Mouse (Mus musculus) cerebellum, adult (tissue): Measurements from ENCODE around the gene Msi2.
A peak's percentile ranks its signal among the peaks of the same experiment; 100 is the strongest.

Experiments
- ATAC-seq: cut with Nextera tagmentation; 2 replicates; pipeline ENCODE4 v1.9.2; 2017; ENCODE audit warnings: mild to moderate bottlenecking, moderate library complexity, mixed read lengths; ENCODE audit not compliant: insufficient number of reproducible peaks, low FRiP score, low TSS enrichment

Gene Msi2

DNA sequence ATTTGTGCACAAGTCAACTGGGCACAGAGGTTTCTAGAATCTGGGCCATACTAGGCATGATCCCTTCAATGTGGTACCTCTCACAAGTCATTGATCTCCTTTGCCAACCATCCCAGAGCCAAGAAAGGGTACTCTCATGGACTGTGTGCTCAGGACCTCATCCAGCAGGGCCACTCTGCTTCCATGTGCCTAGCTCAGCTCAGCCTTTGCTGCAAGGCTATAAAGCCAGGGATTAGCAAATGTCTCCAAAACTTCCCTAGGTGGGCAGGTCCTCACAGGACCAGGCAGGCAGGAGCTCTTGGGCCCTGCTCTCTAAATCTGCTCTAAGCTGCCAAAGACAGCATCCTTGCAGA, 193.9 kb downstream of the Msi2 start:
- no peak for ATAC-seq

DNA sequence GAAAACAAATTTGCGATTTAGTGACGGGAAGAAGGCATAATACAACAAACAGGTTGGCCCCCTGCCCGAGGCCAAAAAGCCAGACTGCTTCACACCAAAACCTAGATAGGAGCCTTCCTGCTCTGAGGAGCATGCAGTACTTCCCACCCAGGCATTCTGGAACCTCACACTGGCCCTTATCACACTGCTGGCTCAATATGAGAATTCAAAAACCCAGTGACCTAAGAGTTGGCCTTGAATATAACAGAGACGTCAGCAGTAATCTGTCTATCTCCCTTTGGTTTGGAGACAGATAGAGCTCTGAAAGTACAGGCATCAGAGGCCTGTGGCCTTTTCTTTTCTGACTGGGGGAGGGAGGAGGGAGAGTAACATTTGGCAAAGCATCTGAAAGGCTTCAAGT, 194.4 kb downstream of the Msi2 start:
- ATAC-seq = 0 out of 2 replicates have a peak, but pooled peaks have one; percentile 40

DNA sequence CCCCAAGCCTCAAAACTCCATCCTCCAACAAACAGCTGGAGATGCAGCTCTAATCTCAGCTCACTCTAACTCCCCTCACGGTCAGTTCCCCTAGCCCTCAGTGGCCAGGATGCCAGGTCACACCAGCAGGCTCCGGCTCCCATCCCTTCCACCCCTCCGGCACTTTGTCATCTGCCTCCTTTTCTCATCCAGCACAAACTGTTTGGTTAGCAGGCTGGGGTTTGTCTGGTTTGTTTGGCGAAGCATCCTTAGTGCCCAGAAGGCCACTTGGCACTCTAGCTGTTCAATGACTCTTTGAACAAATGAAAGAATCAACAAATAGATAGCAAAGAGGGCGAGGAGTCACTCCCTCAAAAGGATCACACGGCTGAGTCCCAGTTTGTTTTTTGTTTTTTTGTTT, 194.8 kb downstream of the Msi2 start:
- peak; percentile 31; the same call in 1 of the 2 replicates for ATAC-seq

DNA sequence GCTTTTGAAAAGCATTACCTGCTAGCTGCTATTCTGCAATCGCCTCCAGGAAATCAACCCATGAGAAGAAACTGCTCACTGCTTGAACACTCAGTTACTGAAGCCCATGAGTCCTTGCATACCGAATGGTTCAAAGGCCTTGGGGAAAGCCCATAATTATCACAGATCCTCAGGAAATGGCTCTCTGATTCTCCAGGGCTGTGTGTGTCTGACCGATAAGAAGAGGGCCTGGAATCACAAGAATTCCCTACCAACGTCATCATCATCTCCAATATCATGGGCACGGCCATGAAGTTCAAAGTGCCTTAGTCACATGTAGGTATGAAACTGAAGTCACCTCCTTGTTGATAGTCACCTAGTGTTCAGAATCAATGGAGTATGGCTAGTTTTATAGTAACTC, 196.2 kb downstream of the Msi2 start:
- no peak for ATAC-seq

DNA sequence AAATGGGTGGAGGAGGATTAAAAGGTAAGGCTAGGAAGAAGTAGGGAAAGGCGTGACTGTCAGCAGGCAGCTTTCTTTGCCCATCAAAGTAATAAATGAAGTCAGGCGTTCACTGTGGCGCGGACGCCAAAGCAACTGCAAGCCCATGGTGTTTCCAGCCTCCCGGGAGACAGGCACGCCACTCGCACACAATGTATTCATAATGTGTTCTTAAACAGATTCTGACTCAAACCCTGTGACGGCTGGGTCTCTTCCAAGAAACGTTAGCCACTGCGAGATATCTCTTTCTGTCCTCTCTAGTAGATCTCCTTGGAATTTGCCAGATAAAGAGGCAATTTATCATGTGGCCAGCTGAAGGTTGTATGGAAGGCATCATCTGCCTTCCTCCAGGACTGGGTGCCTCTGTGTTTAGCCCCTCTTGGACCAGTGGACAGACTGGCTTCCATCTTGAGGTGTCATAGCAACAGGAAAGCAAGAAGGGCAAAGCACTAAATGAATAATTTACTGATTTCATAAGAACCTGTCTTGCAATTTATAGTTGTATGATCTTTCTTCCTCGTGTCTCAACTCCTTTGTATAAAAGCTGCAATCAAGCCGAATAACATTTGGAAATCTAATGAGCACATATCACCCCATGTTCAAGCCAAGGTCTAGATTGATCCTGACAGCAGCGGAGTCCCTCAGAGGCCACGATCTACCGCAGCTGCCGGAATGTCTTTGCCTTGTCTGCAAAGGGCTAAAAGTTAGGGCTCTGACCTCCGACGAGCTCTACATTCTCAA, 197.2 kb downstream of the Msi2 start:
- ATAC-seq = no peak

DNA sequence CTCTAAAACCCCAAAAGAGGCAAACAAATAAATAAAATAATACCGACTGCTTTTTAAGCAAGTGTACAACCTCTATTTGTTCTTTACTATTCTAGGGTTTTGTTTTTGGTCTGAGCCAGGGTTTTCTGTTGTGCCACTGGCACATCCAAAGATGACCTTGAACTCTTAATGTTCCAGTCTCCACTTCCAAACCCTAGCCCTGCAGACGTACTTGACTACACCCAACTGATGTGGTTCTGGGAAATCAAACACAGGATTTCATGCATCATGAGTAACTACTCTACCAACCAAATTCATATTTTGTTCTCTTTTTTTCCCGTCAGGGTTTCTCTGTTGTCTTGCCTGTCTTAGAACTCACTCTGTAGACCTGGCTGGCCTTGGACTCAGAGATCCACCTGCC, 200.0 kb downstream of the Msi2 start:
- ATAC-seq = no peak

DNA sequence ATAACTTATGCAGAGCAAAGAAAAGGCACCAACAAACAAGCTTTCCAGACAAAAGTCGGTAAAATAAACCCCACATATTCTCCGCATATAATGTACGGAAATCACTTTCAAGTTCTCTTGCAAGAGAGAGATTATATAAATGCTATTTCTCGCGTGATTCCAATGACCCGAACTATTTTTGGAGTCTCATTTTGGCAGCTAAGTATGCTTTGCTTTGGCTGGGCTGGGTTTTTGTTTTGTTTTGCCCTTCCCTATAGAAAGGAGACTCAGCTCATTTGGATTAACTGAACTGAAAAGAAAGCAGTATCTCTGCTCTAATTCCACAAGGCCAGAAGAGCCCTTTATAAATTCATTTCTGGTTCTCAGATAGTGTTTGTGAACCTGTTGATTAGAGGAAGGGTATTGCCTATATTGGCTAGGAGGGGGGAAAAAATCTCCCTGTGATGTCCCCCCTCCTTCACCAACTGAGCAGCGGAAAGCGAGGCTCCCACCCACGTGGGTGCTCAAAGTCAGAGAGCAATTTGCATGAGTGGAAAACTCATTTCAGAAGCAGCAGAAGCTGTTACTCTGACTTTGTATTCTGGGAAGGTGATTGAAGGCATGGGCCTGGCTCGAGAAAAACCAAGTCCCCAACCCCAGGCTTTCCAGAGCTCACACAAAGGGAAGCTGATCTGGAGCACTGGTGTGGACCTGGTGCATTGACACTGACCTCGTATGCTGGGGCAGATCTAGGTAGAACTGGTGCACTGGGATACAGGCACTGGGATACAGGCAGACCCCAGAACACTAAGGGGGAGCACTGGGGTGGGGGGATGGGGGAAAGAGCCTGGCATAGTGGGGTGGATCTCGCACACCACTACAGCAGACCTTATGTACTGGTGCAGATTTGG, 201.5 kb downstream of the Msi2 start:
- no peak for ATAC-seq

DNA sequence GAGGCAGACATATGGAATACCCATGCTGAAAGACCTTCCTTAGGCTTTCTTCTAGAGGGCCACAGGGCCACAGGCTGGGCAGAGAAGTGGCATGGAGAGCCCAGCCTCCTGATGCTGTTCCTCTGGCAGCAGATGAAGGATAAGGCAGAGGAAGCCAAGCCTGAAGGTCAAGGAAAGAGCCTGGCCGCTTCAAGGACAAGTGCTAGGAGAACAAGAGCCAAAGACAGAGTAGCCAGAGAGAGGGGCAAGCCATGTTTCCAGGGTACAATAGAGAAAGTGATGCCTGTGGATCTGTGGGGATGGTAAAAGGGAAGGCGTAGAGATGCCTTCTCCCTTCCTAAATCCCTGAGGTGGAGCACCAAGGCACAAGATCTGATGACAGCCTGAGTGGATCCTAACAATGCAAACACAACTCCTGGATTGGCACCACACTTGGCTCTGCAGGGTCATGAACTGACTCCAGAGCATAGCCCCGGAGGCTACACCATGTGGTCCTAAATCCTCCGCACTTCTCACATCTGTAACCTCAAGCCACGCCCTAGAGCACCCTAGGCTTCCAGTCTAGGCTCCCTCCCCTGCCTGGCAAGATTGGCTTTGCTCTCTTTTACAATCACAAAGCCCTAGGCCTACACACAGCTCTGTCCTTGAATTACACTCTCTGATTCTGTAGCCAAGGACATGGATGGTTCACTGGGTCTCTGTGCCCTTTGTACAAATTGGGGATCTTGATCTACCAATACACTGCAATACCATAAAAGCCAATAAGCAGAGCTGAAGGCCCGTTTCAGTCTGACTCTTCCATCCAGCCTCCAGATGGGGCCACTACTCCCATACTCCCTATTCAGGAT, 202.4 kb downstream of the Msi2 start:
- ATAC-seq = no peak

DNA sequence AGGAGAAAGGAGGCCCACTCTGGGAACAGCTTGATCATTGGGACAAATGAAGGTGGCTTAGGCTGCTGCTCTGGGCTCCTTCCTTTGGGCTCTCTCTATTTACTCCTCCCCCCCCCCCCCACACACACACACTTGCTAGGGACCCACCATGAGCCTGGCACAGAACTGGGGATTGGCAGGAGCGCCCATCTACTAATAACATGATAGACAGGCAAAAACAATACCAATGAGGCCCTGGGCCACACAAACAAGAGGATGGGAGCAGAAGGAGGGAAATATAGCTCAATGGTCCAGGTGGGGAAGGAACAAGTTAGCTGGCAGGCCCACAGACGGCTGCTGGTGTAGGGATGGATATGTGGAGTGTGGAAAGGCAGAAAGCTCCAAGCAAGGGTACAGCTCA, 203.0 kb downstream of the Msi2 start:
- ATAC-seq = no peak

DNA sequence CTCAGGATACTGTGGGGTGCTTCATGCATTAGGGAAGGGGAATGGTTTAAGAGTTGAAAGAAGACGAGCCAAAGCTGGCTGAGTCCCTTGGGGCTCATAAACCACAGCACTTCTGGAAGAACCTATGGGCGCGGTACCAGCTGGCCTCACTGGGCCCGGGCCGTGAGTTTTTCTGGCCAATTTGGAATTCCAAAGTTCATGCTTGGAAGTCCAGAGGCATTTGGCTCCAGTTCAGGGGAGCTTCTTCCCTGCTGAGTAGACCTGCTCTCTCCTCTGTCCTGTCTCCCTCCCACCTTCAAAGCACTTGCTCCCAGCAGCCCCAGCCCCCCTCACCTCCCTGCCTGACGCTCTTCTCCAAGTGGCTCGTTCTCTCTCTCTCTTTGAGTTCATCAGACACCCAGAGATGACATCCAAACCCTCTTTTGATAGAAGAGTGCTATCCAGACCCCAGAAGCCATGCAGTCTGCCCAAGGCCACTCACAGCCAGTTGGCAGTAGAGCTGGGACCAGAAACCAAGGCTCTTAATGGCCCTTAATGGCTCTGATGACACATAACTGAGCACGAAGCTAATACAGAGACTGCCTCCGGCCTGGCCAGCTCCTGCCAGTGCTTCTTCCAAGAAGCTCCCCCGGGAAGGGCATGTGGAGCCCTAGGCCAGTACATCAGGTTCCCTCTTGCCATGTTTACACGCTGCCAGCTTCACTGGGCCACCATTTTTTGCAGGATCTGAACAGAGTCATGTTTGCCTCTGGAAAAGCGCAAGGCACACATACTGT, 204.0 kb downstream of the Msi2 start:
- no peak for ATAC-seq

DNA sequence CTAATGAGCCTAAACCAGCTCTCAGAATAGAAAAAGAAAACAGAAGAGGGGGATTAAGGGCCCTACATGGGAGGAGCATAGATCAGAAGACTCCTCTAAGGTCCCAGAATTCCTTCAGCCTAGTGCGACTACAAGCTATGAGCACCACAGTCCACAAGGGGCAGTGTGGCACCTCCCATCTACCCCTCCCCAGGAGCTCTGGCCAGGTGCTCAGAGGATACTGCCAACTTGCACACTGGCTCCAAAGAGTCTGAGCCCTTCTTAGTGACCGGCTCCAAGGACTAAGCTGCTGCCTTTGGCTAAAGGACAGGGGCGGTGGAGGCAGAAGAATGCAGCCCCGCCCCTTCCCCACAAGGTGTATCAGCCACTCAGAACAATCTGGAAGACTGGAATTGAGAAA, 205.7 kb downstream of the Msi2 start:
- peak; percentile 68 for ATAC-seq

DNA sequence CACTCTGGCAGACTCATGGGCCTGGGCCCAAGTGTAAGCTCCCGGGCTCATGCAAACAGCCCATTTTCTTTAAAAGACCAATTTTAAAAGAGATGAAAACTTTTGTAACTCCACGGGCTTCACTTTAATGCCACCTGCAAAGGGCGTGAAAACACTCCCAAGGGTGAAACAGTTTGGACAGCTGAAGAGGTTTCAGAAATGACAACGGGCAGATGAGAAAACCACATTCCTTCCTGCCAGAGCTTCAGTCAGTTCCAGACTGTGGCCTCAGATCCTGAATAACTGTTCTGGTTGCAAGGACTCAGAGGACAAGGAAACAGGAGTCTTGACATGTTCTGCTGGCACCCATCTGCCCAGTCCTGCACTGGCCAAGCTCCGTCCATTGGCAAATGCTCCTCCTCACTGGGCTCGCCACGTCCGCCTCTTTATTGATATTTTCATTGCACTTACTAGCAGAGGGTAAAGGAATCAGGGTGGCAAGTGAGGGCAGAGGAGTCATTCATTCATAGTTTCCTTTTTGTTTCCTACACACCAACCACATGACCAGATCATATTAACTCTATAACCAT, 207.9 kb downstream of the Msi2 start:
- ATAC-seq = no peak

DNA sequence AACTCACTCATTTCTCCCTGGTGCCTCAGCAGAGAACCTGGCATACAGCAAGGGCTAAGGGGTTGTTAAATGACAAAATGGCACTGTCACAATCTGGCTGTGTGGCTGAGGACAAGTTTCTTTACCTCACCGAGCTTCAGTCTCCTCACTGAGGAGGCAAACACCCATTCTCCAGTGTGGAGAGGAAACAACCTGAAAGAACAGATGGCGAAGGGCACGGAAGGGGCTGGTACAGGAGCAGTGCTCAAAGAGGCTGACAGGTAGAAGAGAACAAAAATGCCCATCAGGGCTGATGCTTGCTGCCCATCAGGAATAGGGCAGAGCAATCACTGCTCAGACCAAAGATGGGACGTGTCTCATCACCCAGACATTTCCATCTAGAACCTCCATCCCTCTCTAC, 208.8 kb downstream of the Msi2 start:
- no peak for ATAC-seq

DNA sequence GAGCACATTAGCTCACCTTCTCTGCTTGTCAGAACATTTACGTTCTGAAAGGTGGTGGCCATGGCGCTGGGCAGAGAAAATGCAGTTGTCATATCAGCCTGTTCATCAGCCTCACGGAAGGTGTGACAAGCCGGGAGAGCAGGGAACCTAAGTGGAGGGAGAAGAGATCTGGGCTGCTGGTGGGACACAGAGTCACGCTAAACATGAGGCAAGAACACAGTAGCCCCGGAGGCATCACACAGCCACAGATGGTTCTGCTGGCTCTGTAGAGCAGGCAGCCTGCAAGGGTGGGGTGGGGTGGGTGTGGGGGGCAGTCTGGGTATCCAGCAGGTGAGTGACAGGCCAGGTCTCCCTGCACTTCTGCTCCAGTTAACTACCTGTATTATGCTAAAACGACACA, 210.2 kb downstream of the Msi2 start:
- no peak for ATAC-seq

DNA sequence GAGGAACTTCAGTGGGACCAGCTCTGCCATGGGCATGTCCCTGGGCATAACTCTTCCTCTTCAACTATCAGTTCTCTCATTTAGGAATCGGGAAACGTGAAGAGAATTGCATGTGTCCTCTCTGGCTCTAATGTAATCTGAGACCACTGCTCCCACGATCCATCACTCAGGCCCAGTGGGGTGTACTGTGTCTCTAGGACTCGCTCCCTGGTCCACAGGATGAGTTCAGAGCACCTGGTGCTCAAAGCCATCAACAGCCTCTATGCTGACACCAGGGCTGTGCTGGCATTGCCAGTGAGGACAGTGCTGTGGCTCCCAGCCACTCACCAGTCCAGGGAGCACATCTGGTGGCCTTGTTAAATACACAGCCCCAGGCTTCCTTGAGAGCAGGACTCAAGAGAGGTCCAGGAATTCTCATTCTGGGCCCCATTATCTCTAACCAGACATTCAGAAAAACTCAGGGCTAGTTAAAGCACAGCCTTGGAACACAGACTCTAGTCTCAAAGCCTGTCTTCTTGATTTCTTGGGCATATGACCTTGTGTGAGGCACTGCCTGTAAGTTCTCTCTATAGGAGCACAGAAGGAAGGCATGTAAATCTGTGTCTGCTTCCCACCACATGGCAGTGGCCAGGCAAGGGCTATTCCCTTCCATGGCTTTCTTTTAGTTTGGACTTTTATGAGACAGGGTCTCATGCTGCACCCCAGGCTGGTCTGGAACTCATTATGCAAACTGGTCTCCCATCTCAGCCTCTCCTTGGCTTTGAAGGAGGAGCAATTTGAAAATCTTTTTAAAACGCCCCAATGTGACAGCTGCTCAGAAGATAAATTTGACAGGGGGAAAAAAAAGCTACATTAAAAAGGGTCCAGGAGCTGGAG, 211.5 kb downstream of the Msi2 start:
- ATAC-seq = no peak

DNA sequence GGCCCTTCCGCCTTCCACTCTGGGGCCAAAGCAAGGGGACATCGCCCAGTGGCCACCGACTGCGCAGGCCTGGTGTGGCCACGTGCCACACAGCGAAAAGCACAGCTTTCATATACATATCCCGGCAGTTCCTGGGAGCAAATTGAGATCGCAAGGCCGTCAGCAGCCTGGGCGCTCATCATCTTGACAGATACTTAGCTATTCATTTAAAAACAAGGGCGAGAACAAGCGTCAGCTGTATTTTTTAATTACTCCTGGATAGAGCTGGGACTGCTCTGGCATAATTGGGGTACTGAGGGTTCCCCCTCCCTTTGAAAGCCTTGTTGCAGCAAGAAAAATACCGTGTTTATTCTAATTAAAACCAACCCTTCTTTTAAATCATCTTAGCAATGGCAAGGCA, 212.2 kb downstream of the Msi2 start:
- ATAC-seq = no peak

DNA sequence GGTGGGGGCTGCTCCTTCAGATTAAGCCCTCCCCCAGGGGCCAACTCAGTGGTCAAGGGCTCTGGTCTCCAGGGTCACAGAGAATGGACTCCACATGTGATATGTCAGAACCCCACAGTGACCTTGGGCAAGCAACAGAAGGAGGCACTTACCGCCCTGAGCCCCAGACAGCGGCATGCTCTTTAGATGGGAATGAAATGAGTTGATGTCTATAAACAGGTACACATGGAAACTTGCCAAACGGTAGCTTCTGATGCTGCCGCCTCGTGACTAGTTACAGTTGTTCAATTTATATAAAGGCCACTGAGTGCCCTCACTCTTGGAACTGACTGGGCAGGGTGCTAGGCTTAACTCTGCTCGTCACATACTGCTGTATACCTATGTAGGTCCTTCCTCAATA, 215.7 kb downstream of the Msi2 start:
- no peak for ATAC-seq

DNA sequence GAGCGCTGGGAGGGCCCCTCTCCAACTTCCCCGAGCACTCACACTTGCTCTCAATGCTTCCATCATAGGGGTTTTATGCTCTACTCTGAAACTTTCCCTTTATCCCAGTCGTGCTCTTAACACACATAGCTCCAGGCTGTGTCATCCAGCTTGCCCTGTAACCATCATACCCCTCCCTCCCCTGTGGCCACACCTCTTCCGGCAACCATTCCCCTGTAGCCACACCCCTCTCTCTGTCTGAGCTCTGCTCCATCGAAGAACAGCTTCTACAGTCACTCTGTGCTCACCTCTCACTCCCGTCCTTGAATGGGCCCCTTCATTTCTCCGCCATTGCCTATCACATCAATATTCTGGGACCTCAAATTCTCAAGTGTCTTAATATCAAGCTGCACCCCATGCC, 219.8 kb downstream of the Msi2 start:
- no peak for ATAC-seq

DNA sequence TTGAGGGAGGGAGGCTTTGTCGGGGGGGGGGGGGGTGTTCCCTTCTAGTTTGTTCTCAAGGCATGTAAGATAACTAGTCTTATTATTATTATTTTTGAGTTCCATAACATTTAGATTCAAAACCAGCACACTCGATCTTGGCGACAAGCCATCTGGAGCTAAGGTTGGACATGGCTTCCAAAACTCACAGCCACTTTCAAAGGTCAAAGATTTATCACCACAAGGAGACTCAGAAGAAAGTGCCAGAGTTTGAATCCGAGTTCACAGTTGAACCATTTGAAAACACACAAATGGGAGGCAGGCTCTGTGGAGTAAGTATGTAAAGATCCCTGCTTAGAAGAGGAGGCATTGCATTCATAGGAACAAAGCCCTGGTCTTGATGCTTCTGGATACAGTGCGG, 221.9 kb downstream of the Msi2 start:
- ATAC-seq = no peak
